Mouse (Mus musculus) erythroblast, adult 5-6 weeks (primary cell): ENCODE data around the gene Cacng7. TPM values are rescaled to one million over a fixed set of nuclear protein-coding genes. Genes with fewer than 3 reads are reported as not detected.
"Not testable (repeated sequence)": the region's sequence is repeated elsewhere in the genome, so short reads cannot be mapped to it uniquely, and the experiment has no call there.

Experiments used
- ATAC-seq: replicated peaks from 2 replicates; pipeline ENCODE4 v1.8.0; 2016; ENCODE audit warnings: moderate number of reproducible peaks, mild to moderate bottlenecking, moderate TSS enrichment, inconsistent platforms; ENCODE audit not compliant: poor library complexity, low FRiP score, severe bottlenecking
- total RNA-seq, 2 experiments: library from RNA; stranded (forward) in 1 of 2; stranded (reverse) in 1 of 2; fragments of 150-400 nt in 1 of 2; fragments of 200-764, 138-1000 nt in 1 of 2; gene quantifications; 2 replicates each; pipeline versions ENCODE4 v1.2.3 to v1.2.4; 2015 to 2017; ENCODE audit warnings: low replicate concordance in 2 of 2

Gene Cacng7
- total RNA-seq, 2 experiments from 2014 or later: 0.26 TPM; not detected in 1

DNA sequence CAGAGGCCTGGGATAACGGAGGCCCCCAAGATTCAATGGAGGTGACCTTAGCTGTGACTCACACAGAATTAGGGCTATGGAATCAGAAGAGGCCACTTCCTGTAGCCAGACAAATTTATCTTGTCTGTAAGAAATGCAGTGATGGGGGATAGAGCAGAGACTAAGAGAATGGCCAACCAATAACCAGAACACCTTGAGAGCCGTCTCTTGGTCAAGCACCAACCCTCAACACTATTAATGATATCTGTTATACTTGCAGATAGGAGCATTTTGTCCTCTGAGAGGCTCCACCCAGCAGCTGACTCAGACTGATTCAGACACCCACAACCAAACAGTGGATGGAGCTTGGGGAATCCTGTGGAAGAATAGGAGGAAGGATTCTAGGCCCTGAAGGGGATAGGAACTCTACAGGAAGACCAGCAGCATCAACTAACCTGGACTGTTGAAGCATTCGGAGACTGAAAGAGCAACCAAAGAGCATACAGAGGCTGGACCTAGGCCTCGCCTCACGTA, 52.1 kb downstream of the Cacng7 start:
- ATAC-seq: no peak

DNA sequence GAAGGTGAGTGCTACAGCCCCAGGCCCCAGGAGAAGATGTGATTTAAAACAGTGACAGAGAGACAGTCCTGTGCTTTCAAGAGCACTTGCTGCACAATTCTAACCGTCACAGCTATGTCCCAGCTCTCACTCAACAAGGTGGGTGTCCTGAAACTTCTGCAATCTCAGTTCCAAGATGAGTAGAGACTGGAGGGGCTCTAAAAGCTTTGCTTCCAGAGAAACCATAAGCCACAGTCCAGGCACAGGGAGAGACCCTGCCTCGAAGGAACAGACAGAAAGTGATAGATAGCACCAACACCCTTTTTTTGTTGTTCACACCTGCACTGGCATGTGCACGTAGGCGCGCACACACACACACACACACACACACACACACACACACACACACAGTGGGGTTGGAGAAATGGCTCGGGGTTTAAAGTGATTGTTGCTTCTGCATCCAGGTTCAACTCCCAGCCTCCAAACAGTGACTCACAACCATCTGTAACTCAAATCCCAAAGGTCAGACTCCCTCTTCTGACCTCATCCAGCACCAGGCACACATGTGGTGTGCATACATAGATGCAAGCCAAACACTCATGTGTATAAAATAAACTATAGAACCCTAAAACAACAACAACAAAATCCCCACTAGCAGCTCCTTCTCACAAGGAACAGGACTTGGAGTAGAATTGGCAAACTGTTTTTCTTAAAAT, 53.4 kb downstream of the Cacng7 start:
- no peak for ATAC-seq

DNA sequence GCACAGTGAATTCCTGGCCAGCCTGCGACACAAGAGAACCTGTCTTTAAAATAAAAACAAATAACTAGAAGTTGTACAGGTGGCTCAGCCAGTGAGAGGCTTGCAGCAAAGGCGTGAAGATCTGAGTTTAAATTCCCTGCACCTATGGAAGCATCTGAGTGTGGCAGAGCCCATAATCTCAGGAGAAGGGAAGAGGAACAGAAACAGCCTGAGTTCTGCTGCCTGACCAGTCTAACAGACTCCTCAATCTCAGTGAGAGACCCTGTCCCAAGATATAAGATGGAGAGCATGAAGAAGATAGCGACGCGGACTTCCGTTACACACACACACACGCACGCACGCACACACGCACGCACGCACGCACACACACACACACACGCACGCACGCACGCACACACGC, 55.0 kb downstream of the Cacng7 start:
- ATAC-seq: no peak

DNA sequence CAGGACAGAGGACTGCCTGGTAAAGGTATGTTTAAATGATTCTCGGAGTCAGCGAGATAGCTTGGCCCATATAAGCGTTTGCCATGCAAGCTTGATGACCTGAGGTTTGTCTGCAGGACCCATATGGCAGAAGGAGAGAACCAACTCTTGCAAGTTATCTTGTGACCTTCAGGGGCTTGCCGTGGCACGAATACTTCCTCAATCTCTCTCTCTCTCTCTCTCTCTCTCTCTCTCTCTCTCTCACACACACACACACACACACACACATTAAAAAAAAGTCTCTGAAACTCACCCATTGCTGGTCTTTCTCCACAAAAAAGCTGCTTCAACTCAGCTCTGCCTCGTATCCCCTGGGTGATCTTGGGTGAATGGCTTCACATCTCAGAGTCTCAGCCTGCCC, 56.1 kb downstream of the Cacng7 start:
- no peak for ATAC-seq

DNA sequence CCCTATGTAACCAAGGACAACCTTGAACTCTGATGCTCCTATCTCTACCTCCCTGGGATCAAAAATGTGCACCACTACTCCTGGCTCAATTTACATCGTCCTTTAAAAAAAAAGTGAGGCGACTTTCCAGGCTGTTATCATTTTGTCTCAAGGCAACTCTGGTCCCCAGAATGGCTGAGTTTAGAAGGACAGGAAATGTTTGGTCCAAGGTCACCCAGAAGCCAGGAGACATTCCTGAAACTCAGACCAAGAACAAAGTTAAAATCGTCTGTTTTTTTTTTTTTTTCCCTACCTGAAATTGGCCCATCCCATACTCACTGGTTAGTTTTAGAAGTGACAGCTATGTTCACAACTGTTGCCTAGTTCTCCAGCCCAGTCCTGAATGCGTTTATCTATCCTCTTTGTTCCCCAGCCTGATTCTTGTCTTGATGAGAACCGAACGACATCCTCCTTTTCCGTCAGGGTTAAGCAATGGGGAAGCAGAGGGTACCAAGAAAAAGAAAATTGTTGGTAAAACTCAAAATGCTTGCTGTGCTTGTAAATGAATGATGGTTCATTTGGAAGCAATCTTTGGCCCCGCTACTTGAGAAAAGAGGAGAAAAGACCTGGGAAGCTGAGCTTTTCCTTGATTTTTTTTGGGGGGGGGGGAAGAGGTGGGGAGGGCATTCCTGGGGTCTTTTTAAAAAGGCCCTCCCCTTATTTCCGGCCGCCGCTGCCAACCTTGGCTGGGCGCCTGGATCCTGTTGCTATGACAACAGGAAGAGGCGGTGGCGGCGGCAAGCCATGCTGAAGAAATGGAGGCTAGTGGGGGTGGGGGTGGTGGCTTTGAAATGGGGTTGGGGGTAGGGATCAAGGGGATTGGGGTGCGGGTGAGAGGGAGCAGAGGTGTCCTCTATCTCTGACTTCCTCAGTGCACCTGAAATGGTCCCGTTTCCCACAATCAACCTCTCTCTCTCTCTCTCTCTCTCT, 57.0 kb downstream of the Cacng7 start:
- no peak for ATAC-seq

DNA sequence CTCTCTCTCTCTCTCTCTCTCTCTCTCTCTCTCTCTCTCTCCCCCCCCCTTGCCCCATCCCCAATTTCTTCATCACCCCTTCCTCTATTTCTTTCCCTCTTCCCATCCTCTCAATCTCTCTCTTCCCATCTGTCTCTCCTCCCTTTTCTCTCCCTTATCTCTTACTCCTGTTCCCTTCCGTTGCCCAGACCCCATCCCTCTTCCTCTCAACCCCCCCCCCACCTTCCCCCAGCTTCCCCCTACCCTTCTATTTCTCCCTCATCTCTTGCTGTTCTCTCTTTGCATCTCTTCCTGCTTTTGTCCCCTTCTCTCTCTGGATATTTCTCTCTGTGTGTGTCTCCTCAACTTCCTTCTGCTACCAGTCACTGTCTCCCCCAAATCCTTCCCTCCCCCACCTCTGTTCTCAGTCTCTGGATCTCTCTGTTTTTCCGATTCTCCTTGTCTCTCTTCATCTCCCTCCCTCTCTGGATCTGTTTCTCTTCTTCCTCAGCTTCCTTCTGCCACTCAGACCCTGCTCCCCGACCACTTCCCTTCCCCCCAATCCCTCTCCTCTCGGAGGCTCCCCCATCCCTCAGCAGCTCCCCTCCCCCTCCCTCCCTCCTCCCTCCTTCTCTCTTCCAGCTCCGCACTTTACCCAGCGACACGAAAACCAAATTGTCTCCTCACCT, 57.8 kb downstream of the Cacng7 start, which contains the start of gene Cacng8:
Gene Cacng8, plus strand, starts transcription at position 271 of the 668 bp plus-strand sequence.
- ATAC-seq: no peak

DNA sequence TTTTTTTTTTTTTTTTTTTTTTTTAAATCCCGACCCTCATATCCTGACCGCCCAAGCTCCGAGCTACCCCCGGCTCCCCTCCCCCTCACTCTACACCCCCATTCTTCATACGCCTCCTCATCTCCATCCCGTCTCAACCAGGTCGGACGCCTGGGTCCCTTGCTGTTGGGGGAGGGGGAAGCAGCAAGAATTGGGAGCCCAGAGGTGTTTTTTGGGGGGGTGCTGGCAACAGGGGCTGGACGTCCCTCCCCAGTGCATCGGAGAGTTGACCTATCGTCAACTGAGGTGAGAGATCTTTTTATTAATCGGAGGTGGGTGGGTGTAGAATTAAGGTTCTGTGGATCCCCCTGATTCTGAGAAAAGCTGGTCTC, 58.3 kb downstream of the Cacng7 start:
- ATAC-seq: no peak

DNA sequence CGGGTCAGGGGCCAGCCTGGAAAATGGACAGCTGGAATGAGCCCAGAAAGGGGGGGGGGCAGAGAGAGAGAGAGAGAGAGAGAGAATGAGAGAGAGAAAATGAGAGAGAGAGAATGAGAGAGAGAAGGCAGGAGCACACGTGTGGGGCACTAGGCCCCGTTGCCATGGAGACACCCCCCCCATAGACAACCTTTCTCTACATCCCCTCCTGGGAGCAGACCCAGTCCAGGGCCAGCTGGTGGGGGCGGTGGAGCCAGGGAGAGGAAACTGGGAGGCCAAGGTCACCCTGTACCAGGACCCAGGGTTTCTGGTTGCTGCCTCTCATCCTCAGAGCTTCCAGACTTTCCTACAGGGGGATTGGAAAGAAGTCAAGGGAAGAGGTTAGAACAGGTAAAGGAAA, 59.1 kb downstream of the Cacng7 start:
- ATAC-seq: no peak

DNA sequence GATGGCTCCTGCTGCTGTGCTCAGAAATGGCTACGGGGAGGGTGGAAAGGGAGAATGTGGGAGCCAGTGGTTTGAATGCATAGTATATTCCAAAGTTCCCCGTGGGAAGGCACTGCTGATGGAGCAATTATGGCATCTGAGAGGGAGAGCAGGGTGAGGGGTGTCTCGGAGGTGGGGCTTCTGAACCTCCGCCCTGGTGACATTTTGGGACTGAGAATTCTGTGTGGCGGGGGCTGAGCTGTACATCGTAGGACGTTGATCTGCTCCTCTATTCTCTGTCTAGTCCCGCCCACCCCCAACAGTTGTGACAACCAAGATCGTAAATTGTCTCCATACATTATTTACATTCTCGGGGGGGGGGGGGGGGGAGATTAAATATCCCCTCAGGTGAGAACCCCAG, 64.6 kb downstream of the Cacng7 start:
- ATAC-seq: no peak

DNA sequence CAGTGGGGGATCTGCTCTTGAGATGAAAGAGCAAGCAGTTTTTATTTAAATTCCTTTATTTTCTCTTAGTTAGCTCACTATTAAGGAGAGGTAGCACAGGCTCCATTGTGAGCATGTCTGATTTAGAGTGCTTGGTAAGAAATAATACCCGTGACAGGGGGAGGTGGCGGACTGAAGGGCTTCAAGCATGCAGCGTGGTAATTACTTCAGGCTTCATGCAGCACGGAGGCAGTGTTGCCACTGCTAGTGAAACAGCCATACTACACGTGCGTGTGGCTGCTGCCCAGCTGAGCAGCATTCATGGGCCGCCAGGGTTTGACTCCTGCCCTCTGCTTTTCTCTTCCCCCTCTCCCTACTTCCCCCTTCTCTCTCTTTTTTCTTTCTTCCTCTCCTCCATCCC, 65.0 kb downstream of the Cacng7 start:
- no peak for ATAC-seq

DNA sequence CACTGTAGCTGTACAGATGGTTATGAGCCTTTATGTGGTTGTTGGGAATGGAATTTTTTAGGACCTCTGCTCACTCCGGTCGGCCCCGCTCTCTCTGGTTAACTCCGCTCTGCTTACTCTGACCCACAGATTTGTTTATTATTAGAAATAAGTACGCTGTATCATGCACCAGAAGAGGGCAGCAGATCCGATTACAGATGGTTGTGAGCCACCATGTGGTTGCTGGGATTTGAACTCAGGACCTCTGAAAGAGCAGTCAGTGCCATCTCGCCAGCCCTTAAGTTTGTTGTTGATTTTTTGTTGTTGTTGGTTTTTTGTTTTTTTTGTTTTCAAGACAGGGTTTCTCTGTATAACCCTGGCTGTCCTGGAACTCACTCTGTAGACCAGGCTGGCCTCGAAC, 65.6 kb downstream of the Cacng7 start:
- not testable (repeated sequence) for ATAC-seq

DNA sequence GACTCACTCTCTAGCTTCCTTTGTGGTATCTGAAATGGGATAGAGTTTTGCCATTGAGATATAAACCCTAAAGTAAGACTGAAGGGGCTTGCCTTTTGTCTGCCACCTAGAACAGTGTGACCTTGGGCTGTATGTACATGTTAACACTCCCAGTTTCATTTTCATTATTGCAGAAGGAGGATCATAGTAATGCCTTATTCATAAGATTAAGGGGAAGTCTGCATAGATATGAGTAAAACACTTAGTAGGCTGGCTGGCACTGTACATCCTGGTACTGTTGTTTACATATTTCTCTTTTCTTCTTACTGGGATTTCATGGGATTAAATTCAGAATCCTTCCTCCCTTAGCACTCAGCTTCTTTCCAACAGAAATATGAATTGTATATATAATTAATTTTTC, 67.2 kb downstream of the Cacng7 start:
- ATAC-seq: no peak

DNA sequence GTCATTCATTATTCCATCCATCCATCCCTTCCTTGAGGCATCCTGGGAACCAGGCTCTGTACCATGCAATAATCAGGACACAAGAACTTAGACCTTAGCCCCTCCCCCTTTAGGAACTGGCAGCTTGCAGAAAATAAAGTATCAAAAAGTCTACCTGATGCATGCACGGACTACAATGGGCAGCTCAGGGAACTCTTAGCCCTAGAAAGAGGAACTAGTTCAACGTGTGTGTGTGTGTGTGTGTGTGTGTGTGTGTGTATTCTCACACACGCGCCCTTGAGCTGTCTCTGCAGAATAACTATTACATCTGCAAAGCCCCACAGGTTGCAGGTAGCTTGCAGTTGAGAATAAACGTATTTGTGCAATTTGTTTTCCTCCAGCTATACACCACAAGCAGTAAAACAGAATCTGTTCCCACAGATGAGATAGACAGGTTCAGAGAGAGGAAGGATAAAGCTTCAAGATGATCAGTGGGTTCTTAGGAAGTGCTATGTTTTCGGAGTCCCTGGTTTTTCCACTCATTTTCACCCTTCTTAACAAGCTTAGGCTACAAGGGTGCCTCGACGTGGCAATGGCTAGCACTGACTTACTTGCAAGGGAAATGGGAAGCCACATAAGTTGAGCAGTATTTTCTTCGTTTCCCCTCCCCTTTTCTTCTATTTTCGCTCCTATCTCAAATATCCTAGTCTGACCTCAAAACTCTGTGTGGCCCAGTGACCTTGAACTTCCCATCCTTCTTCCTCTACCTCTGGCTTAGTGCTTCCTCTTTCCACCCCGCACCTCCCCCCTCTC, 77.2 kb downstream of the Cacng7 start:
- no peak for ATAC-seq

DNA sequence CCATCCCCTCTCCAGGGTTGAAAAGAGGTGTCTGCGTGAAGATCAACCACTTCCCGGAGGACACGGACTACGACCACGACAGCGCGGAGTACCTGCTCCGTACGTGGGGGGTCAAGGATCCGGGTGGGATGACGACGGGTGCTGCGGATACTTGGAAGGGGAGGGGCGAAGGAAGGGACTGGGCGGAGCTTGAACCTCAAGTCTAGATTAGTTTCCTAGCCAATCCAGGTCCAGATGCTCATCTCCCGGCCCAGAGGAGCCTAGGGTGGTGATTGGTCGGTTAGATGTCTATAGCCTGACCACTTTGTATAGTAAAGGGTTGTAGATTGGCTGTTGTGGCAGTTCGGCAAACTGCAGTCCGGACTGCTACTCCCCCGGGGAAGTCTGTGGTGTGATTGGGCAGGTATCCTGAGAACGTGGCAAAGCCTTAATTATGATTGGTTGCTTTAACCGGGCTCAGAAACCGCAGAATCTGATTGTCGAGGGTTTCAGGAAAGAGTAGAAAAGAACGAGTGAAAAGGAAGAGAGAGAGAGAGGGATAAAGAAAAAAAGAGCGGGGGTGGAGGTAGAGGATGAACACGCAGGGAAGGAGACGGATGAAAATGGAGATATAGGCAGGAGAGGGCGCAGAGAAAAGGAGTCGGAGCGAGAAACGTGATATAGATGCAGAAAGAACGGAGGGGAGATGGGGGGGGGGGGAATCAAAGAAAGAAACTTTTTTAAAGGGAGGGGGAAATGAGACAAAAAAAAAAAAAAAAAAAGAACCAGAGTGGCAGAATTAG, 78.6 kb downstream of the Cacng7 start:
- no peak for ATAC-seq

DNA sequence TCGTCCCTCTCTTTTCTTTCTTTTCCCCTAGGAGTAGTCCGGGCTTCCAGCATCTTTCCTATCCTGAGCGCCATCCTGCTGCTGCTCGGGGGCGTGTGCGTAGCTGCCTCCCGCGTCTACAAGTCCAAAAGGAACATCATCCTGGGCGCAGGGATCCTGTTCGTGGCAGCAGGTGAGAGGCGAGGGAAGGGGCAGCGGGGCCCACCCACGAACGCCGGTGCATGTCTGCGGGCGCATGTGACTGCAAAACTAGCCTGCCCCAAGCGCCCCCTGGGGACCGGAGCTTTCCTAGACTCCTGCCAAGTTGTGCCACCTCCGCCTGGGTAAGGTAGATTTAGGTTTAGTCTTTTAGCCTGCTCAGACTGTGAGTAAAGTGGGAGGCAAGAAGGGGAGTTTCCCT, 79.3 kb downstream of the Cacng7 start:
- ATAC-seq: no peak

DNA sequence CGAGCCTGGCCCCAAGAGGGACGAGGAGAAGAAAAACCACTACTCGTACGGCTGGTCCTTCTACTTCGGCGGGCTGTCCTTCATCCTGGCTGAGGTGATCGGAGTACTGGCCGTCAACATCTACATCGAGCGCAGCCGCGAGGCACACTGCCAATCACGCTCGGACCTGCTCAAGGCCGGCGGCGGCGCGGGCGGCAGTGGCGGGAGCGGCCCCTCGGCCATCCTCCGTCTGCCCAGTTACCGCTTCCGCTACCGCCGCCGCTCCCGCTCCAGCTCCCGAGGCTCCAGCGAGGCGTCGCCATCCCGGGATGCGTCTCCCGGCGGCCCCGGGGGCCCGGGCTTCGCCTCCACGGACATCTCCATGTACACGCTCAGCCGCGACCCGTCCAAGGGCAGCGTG, 82.1 kb downstream of the Cacng7 start:
- ATAC-seq: no peak

DNA sequence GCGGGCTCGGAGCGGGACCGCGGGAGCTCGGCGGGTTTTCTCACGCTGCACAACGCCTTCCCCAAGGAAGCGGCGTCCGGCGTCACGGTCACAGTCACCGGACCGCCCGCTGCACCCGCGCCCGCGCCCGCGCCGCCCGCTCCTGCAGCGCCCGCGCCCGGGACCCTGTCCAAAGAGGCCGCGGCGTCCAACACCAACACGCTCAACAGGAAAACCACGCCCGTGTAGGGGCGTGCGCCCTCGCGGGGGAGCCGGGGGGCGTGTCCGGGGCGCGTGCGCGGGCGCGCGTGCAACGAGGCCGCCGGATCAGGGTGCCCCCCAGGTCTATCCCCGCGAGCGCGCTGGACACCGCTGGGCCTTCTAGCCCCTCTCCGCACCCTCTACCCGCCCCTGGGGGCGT, 82.6 kb downstream of the Cacng7 start:
- no peak for ATAC-seq
